In genomic region chr5:100636794-100637544, GRCm38 (mm10) we compare ENCODE assay signal across 8 mouse cellular contexts. TPM values are rescaled to one million over a fixed set of nuclear protein-coding genes. Genes with fewer than 3 reads are reported as not detected.
DNase-seq lines count a peak whose midpoint lies in the region; ATAC-seq and TF ChIP-seq lines count a peak whose summit lies in the region.

No protein-coding gene starts in this region.

- 0 out of 2 replicates have a peak, but pooled peaks have one; percentile 17 for TF ChIP-seq CTCF in kidney, adult 2 months (conservative IDR thresholded peaks at IDR 0.05; ENCODE audit: insufficient read depth, insufficient read length, low read depth, low read length)
- 0 out of 2 replicates have a peak, but pooled peaks have one; percentile 9 for TF ChIP-seq CTCF in kidney, postnatal 0 days (IDR thresholded peaks at IDR 0.05; ENCODE audit: low read depth)

- no peak for ATAC-seq in kidney, embryonic 16.5 days (ENCODE audit: low FRiP score, low TSS enrichment)
- ATAC-seq in erythroblast, adult 5-6 weeks (replicated peaks; ENCODE audit: low FRiP score, poor library complexity, severe bottlenecking): peak; percentile 49
- ATAC-seq in kidney, postnatal 0 days (replicated peaks; ENCODE audit: low FRiP score, low read depth): peak; percentile 45; the same call in 1 of the 2 replicates
- peak; percentile 15 for ATAC-seq in megakaryocyte progenitor cell, adult 5-6 weeks (replicated peaks; ENCODE audit: poor library complexity)

- 43% methylated on average over 8 of the region's 8 CpGs for WGBS in kidney, adult 2 months
- 71% methylated on average over 8 of the region's 8 CpGs for WGBS in kidney, embryonic 16.5 days
- 54% methylated on average over 8 of the region's 8 CpGs for WGBS in kidney, postnatal 0 days

- no peaks in the 10 kb centered on the region for H3K27me3 ChIP-seq in kidney, adult 2 months (replicated peaks; ENCODE audit: control insufficient read depth, insufficient read depth, low read length)
- no peaks in the 10 kb centered on the region for H3K27me3 ChIP-seq in kidney, embryonic 16.5 days (ENCODE audit: insufficient read depth, low read length)
- H3K27me3 ChIP-seq in kidney, postnatal 0 days (ENCODE audit: insufficient read depth, low read length): no peaks in the 10 kb centered on the region

- TF ChIP-seq POLR2A in kidney, adult 2 months (IDR thresholded peaks at IDR 0.05; ENCODE audit: low read depth, low read length): no peak

- H3K36me3 ChIP-seq in kidney, adult 2 months (ENCODE audit: control insufficient read depth, insufficient read depth, low read length): no peaks in the 10 kb centered on the region
- H3K36me3 ChIP-seq in kidney, embryonic 16.5 days (ENCODE audit: insufficient read depth, low read length): no peaks in the 10 kb centered on the region
- no peaks in the 10 kb centered on the region for H3K36me3 ChIP-seq in kidney, postnatal 0 days (ENCODE audit: insufficient read depth, low read length)

- no peak overlapping the region for H3K9ac ChIP-seq in kidney, embryonic 16.5 days (replicated peaks; ENCODE audit: low read length)
- H3K9ac ChIP-seq in kidney, postnatal 0 days (ENCODE audit: low read depth, low read length): no peak overlapping the region

- H3K27ac ChIP-seq in kidney, adult 2 months (ENCODE audit: insufficient read depth, low read depth, low read length): peak overlapping the region; percentile 89
- no peak overlapping the region for H3K27ac ChIP-seq in kidney, embryonic 16.5 days (ENCODE audit: low read length)
- no peak overlapping the region; the same call in 1 of the 2 replicates for H3K27ac ChIP-seq in kidney, postnatal 0 days

- no peak overlapping the region for H3K4me2 ChIP-seq in kidney, embryonic 16.5 days (replicated peaks; ENCODE audit: low read depth, low read length)
- no peak overlapping the region for H3K4me2 ChIP-seq in kidney, postnatal 0 days (ENCODE audit: low read length)

- no peaks in the 10 kb centered on the region for H3K9me3 ChIP-seq in kidney, embryonic 16.5 days (ENCODE audit: low read length)
- no peaks in the 10 kb centered on the region for H3K9me3 ChIP-seq in kidney, postnatal 0 days (replicated peaks; ENCODE audit: low read length)

- H3K4me1 ChIP-seq in kidney, adult 2 months (ENCODE audit: control insufficient read depth, insufficient read depth, low read length): peaks cover 11% of the 10 kb centered on the region
- H3K4me1 ChIP-seq in kidney, embryonic 16.5 days (ENCODE audit: insufficient read depth, low read length): 0 out of 2 replicates have a peak, but pooled peaks cover 3% of the 10 kb centered on the region
- H3K4me1 ChIP-seq in kidney, postnatal 0 days (replicated peaks; ENCODE audit: insufficient read depth, low read length): no peaks in the 10 kb centered on the region

- no peak overlapping the region for H3K4me3 ChIP-seq in kidney, adult 2 months (ENCODE audit: insufficient read depth, low read depth, low read length)
- no peak overlapping the region for H3K4me3 ChIP-seq in kidney, embryonic 16.5 days (ENCODE audit: low read length)
- no peak overlapping the region for H3K4me3 ChIP-seq in kidney, postnatal 0 days (replicated peaks; ENCODE audit: low read depth, low read length)

- peak; percentile 78 for DNase-seq in kidney, adult 2 months
- DNase-seq in kidney, postnatal 0 days (ENCODE audit: low spot score): peak; percentile 79
- DNase-seq in Muller cell, postnatal 12 days (ENCODE audit: inconsistent ontology term): no peak
- no peak for DNase-seq in layer of hippocampus, adult 9-11 months
- no peak for DNase-seq in layer of hippocampus, postnatal 36 days

RNA-seq across cellular contexts. Expression of gene Coq2, which starts 38.0 kb away (rescaled TPM):
- 100 and 111 TPM in 2 replicates for polyA plus RNA-seq in kidney, adult 2 months (2012; rRNA removed)
- 68.5 and 70.3 TPM in 2 replicates for polyA plus RNA-seq in kidney, embryonic 16.5 days (2015; fragmentation: Nextera tagmentation; extraction: Ambion mirVana)
- 3.5 and 6.1 TPM in 2 replicates for total RNA-seq in erythroblast, adult 5-6 weeks (2015; ENCODE audit: low replicate concordance)
- total RNA-seq in erythroblast, adult 5-6 weeks (2017; ENCODE audit: low replicate concordance): 3.2 and 8.3 TPM in 2 replicates
- 62.0 and 64.6 TPM in 2 replicates for polyA plus RNA-seq in kidney, postnatal 0 days (2015; fragmentation: Nextera tagmentation; extraction: Ambion mirVana)
- total RNA-seq in megakaryocyte progenitor cell, adult 5-6 weeks (2015): 41.9 and 51.4 TPM in 2 replicates
- total RNA-seq in megakaryocyte progenitor cell, adult 5-6 weeks (2017): 41.3 and 42.0 TPM in 2 replicates
- 10 to 100 TPM; 76.4 to 83.5 TPM for total RNA-seq in layer of hippocampus, postnatal 36 days (2021)

Comparison
In these comparisons a context has a peak if more than half of its experiments do, and no peak if none do; other contexts are left out.
1. DNase-seq: peak in kidney, adult 2 months (single experiment) and kidney, postnatal 0 days (single experiment); none in Muller cell, postnatal 12 days (single experiment), layer of hippocampus, adult 9-11 months (single experiment) and layer of hippocampus, postnatal 36 days (0 of 2).
2. RNA of gene Coq2, which starts 38.0 kb away (total RNA-seq): 76.4 to 83.5 TPM in layer of hippocampus, postnatal 36 days and 41.3 to 51.4 TPM in megakaryocyte progenitor cell, adult 5-6 weeks; 3.2 to 8.3 TPM in erythroblast, adult 5-6 weeks; every median in the first group is over 4 times any median in the second.